Mouse (Mus musculus) small intestine, adult 2 months (tissue): ENCODE measurements around the gene Tnfrsf1a. TPM values are rescaled to one million over a fixed set of nuclear protein-coding genes. Genes with fewer than 3 reads are reported as not detected.

Source experiments
- H3K27ac ChIP-seq: fragments of 200-500 bp; 2 replicates; pipeline ENCODE4 v1.5.1; 2012; ENCODE audit warnings: low read depth, low read length, control low read depth, inconsistent platforms; ENCODE audit not compliant: insufficient read depth
- H3K27me3 ChIP-seq: fragments of 200-500 bp; 2 replicates; pipeline ENCODE4 v1.6.1; 2012; ENCODE audit warnings: mild to moderate bottlenecking, moderate library complexity, low read length, inconsistent platforms; ENCODE audit not compliant: control insufficient read depth, insufficient read depth
- H3K36me3 ChIP-seq: fragments of 200-500 bp; 2 replicates; pipeline ENCODE4 v1.6.1; 2012; ENCODE audit warnings: mild to moderate bottlenecking, low read length, control low read depth, inconsistent platforms; ENCODE audit not compliant: control insufficient read depth, insufficient read depth
- H3K4me1 ChIP-seq: fragments of 200-500 bp; 2 replicates; pipeline ENCODE4 v1.6.1; 2012; ENCODE audit warnings: low read length, inconsistent platforms, mixed read lengths; ENCODE audit not compliant: control insufficient read depth, insufficient read depth, insufficient read length
- H3K4me3 ChIP-seq: fragments of 200-500 bp; 2 replicates; pipeline ENCODE4 v1.5.1; 2012; ENCODE audit warnings: low read depth, mild to moderate bottlenecking, control low read depth, inconsistent platforms, low read length, moderate library complexity
- CTCF ChIP-seq: fragments of 200-500 bp; IDR thresholded peaks from 2 replicates; pipeline ENCODE4 v1.5.1; 2012; ENCODE audit warnings: low read depth, mild to moderate bottlenecking, control low read depth, inconsistent platforms, low read length, moderate library complexity, mixed read lengths; ENCODE audit not compliant: insufficient replicate concordance, insufficient read length; ENCODE audit errors: extremely low read depth
- POLR2A ChIP-seq: fragments of 200-500 bp; IDR thresholded peaks from 2 replicates; pipeline ENCODE4 v1.6.1; 2012; ENCODE audit warnings: low read depth, mild to moderate bottlenecking, control low read depth, inconsistent platforms, low read length, moderate library complexity
- WGBS: fragments of 180-500 bp; shearing (Covaris S2); methylation state at CpG from one replicate; pipeline ENCODE4 v1.1.7; 2018; 5-methylcytosine and 5-hydroxymethylcytosine counted together
- polyA plus RNA-seq: library from polyadenylated mRNA; depleted of rRNA; stranded (reverse); fragments of >200 nt; gene quantifications from 2 replicates; pipeline ENCODE4 v1.2.3, GENCODE M21; 2012

Gene Tnfrsf1a
- polyA plus RNA-seq, 1 experiment = 207 TPM

DNA sequence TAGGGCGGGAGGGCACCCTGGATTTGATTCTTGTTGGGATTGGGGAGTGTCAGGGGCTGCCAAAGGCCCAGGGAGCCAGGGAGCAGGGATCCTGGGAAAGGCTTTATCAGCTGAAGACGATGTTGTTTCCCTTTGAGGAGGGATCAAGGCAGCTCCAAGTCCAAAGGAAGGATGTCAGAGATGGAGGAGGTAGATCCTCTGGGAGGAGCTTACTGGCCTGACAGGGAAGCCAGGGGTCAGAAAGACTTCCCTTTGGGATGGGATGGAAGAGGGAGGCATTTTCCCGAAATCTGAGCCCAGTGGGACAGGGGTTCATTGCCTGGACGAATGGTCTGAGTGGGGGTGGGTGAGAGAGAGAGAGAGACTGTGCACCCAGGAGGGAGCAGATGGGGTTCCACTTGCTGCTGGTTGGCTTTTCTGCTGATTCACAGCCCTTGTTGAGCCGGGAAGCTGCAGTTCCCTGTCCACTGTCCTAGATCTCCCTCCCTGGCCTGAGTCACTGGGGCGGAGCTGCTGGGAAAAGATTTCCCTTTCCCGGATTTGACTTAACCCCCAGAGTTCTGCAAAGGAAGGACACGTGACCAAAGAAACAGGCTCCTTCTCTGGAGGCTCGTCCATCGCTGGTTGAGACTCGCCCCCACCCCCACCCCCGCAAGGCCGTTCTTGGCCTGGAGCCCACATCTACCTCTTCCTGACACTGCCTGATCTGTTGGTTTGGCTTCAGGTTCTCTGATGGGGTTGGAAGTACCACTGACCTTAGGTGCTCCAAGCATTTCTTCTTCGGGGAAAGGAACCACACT, 5.4 kb downstream of the Tnfrsf1a start:
- Histone ChIP-seq H3K27ac (peak overlapping the region; percentile 87), H3K27me3 (no peaks in the 10 kb centered on the region), H3K4me3 (peak overlapping the region; percentile 39), H3K4me1 (peaks cover 43% of the 10 kb centered on the region), H3K36me3 (peaks cover 33% of the 10 kb centered on the region)
- no peak; the same call in 1 of the 2 replicates for TF ChIP-seq POLR2A
- TF ChIP-seq CTCF = no peak
- WGBS = 15% methylated on average over 14 of the region's 14 CpGs

DNA sequence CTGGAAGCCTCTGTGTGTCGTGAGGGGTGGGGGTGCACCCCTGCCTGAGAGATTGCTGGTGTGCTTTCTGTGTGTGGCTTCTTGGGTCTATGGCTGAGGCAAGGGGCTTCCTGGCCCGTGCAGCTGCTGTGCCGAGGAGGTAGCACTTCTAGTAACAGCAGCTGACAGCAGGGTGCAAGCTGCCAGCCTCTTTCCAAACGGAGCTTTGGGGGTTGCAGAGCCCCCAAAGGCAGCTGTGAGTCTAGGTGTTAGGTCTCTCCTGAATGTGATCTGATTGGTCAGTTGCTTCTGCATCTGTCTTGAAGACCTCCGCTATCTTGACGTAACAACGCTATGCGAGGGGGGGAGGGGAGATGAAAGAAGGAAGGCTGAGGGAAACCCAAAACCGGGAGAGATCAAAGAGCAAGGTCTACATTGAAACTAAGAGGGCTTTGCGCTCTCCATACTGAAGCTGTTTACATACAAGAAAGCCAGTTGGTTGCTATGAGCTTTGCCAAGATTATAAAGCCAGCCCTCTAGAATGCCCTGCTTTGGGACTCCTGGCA, 6.1 kb downstream of the Tnfrsf1a start:
- WGBS = 4% methylated on average over 10 of the region's 10 CpGs

DNA sequence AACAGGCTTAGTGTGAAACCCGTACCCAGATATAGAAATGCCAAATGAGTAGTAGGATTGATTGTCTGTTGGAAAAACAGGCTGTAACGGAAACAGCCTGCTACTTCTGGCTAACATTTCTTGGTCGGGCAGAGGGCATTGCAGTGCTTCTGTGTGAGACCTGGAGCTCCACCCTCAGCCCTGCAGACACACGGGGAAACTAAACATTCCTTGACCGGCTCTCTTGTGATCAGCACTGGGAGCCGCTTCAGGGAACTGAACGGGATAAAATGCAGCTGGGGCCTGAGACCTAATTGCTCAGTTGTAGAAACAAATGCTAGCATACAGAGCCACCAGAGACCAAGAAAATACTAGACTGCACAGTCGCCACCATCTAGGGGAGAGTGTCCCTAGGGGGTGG, 7.1 kb downstream of the Tnfrsf1a start:
- Histone ChIP-seq H3K4me1 (peaks cover 42% of the 10 kb centered on the region), H3K36me3 (peaks cover 50% of the 10 kb centered on the region), H3K27ac (no peak overlapping the region), H3K27me3 (no peaks in the 10 kb centered on the region), H3K4me3 (no peak overlapping the region)
- TF ChIP-seq CTCF (no peak), POLR2A (no peak)
- WGBS = 34% methylated on average over 8 of the region's 8 CpGs

More for the DNA sequence above, 6.1 kb downstream of the Tnfrsf1a start:
- H3K4me3 ChIP-seq = peak overlapping the region; percentile 39
- H3K27me3 ChIP-seq = no peaks in the 10 kb centered on the region
- TF ChIP-seq CTCF (no peak), POLR2A (no peak)
- peak overlapping the region; percentile 49 for H3K27ac ChIP-seq
- H3K4me1 ChIP-seq = peaks cover 43% of the 10 kb centered on the region
- peaks cover 40% of the 10 kb centered on the region for H3K36me3 ChIP-seq

DNA sequence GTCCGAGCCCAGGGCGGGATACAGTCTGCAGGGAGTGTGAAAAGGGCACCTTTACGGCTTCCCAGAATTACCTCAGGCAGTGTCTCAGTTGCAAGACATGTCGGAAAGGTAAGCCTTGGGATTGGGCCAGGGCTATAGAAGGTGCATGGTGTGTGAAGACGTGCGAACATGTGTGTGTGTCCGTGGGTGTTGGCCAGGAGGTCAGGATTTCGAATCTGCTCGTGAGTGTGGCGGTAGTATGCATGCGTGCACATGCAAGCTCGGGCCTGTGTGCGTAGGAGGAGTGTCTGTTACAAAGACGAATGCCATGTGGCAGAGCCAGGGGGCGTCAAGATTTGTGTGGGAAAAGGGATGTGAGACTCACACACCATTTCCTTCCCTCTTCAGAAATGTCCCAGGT, 8.2 kb downstream of the Tnfrsf1a start:
- peaks cover 39% of the 10 kb centered on the region for H3K4me1 ChIP-seq
- 89% methylated on average over 15 of the region's 15 CpGs for WGBS
- H3K27me3 ChIP-seq = no peaks in the 10 kb centered on the region
- no peak for TF ChIP-seq CTCF
- no peak for TF ChIP-seq POLR2A
- H3K36me3 ChIP-seq = peaks cover 61% of the 10 kb centered on the region
- no peak overlapping the region for H3K27ac ChIP-seq
- no peak overlapping the region for H3K4me3 ChIP-seq

DNA sequence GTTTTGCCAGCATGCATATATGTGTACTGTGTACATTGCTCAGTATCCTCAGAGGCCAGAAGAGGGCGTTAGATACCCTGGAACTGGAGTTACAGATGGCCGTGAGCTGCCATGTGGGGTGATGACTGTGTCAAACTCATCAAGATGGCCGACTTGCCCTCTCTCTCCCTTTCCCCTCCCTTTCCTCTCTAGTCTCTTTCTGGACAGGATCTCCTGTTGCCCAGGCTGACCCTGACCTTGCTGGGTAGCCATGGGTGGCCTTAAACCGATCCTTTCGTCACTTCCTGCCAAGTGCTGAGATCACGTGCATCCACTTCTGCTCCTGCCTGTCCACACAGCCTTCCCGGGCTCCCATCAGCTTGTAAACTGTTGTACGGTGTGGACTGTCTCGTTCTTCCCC, 10.8 kb downstream of the Tnfrsf1a start:
- H3K36me3 ChIP-seq = peaks cover 66% of the 10 kb centered on the region
- peaks cover 30% of the 10 kb centered on the region for H3K4me1 ChIP-seq
- H3K4me3 ChIP-seq = no peak overlapping the region
- no peak for TF ChIP-seq POLR2A
- peak; percentile 24; the same call in 1 of the 2 replicates for TF ChIP-seq CTCF
- no peaks in the 10 kb centered on the region for H3K27me3 ChIP-seq
- no peak overlapping the region for H3K27ac ChIP-seq
- 63% methylated on average over 9 of the region's 9 CpGs for WGBS

DNA sequence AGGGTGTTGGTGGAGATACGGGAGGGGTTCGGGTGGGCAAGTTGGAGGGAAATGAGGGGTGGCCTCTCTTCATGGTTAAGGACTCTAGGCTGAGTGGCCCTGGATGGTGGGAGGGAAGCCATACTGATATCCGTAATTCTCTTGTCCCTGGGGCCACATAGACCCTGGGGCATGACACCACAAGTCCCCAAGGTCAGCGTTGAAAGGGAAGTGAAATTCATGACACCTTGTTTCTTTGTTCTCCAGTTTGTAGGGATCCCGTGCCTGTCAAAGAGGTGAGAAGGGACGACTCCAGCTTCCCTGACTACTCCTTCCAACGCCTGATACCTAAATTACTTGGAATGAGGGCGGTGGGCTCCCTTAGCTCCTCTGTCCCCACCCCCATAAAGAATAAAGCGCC, 11.7 kb downstream of the Tnfrsf1a start:
- Histone ChIP-seq H3K4me1 (peaks cover 22% of the 10 kb centered on the region), H3K4me3 (no peak overlapping the region), H3K36me3 (peaks cover 66% of the 10 kb centered on the region), H3K27ac (no peak overlapping the region), H3K27me3 (no peaks in the 10 kb centered on the region)
- WGBS = 92% methylated on average over 9 of the region's 9 CpGs
- TF ChIP-seq POLR2A (no peak), CTCF (no peak)
